Mouse (Mus musculus): ENCODE measurements around the gene Srpr. TPM values are rescaled to one million over a fixed set of nuclear protein-coding genes. Genes with fewer than 3 reads are reported as not detected.

Gene Srpr
- polyA plus RNA-seq, 1 experiment from 2014 or later: 67.2 TPM

- no peak overlapping the region for H3K27ac ChIP-seq (replicated peaks)
- H3K36me3 ChIP-seq: no peaks in the 10 kb centered on the region
- peaks cover 32% of the 10 kb centered on the region for H3K27me3 ChIP-seq (replicated peaks)
- ATAC-seq (ENCODE audit: low FRiP score): no peak
- H3K9ac ChIP-seq (replicated peaks): no peak overlapping the region
- H3K4me2 ChIP-seq: no peak overlapping the region
- H3K9me3 ChIP-seq (replicated peaks): no peaks in the 10 kb centered on the region
- H3K4me1 ChIP-seq: no peaks in the 10 kb centered on the region
- H3K4me3 ChIP-seq (replicated peaks): no peak overlapping the region
- 91% methylated on average over 3 of the region's 3 CpGs for WGBS
Measured at GRCm38 (mm10) chr9:35290417-35290816, 90.4 kb downstream of the Srpr start.

- no peak for ATAC-seq (ENCODE audit: low FRiP score)
- Histone ChIP-seq H3K9me3 (replicated peaks) (no peaks in the 10 kb centered on the region), H3K27ac (replicated peaks) (no peak overlapping the region), H3K36me3 (no peaks in the 10 kb centered on the region), H3K4me1 (no peaks in the 10 kb centered on the region), H3K27me3 (replicated peaks) (peaks cover 29% of the 10 kb centered on the region), H3K4me2 (no peak overlapping the region), H3K4me3 (replicated peaks) (no peak overlapping the region), H3K9ac (replicated peaks) (no peak overlapping the region)
- 78% methylated on average over 4 of the region's 4 CpGs for WGBS
Measured at GRCm38 (mm10) chr9:35290916-35291315, 90.9 kb downstream of the Srpr start.

DNA sequence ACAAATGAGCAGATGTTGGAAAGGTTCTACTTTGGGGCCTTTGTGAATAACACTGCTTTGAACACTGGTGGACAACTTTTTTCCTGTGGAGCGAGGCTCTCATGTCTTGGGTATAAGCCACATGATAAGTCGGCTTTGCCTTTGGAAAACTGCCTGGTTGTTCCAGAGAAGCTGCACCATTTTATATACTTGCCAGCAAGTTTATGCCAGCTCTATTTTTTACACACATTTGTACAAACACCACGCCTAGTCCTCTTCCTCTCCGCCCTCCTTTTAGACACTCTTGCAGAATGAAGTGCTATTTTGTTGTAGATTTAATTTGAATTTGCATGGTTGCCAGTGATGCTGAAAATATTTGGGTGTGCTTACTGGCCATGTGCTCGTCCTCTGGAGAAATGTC is 93.5 kb downstream of the Srpr start:
- Histone ChIP-seq H3K36me3 (no peaks in the 10 kb centered on the region), H3K9ac (replicated peaks) (no peak overlapping the region), H3K27me3 (replicated peaks) (peaks cover 17% of the 10 kb centered on the region), H3K4me2 (no peak overlapping the region), H3K4me1 (no peaks in the 10 kb centered on the region), H3K4me3 (replicated peaks) (no peak overlapping the region), H3K9me3 (replicated peaks) (no peaks in the 10 kb centered on the region; the same call in 1 of the 2 replicates), H3K27ac (replicated peaks) (no peak overlapping the region)
- ATAC-seq (ENCODE audit: low FRiP score): no peak
- WGBS: 76% methylated on average over 5 of the region's 5 CpGs

Other genes with a start within 250 kb of the Srpr start
- gene St3gal4, start 80.9 kb upstream of the Srpr start, polyA plus RNA-seq (2015; fragmentation: Nextera tagmentation; extraction: Ambion mirVana): 11.4 and 15.6 TPM in 2 replicates
- 69.1 and 73.7 TPM in 2 replicates for gene Dcps, start 24.1 kb upstream of the Srpr start, polyA plus RNA-seq (2015; fragmentation: Nextera tagmentation; extraction: Ambion mirVana)
- gene Tirap, start 116 bp downstream of the Srpr start, polyA plus RNA-seq (2015; fragmentation: Nextera tagmentation; extraction: Ambion mirVana): 4.7 and 5.6 TPM in 2 replicates
- gene Foxred1, start 10.9 kb downstream of the Srpr start, polyA plus RNA-seq (2015; fragmentation: Nextera tagmentation; extraction: Ambion mirVana): 48.2 and 50.1 TPM in 2 replicates
- gene Fam118b, start 67.6 kb downstream of the Srpr start, polyA plus RNA-seq (2015; fragmentation: Nextera tagmentation; extraction: Ambion mirVana): 47.5 and 48.8 TPM in 2 replicates
- gene Rpusd4, start 67.7 kb downstream of the Srpr start, polyA plus RNA-seq (2015; fragmentation: Nextera tagmentation; extraction: Ambion mirVana): 17.9 and 19.4 TPM in 2 replicates
- 3.3 and 3.6 TPM in 2 replicates for gene Cdon, start 221.0 kb downstream of the Srpr start, polyA plus RNA-seq (2015; fragmentation: Nextera tagmentation; extraction: Ambion mirVana)